Mouse (Mus musculus) bone marrow macrophage, adult 2 months (primary cell): Measurements from ENCODE around the gene Gm20388.

Experiments used
- CTCF ChIP-seq: IDR thresholded peaks from 2 replicates; pipeline ENCODE4 v1.5.1; 2012; ENCODE audit warnings: low read depth, mild to moderate bottlenecking, low read length, moderate library complexity
- POLR2A ChIP-seq: IDR thresholded peaks from 2 replicates; pipeline ENCODE4 v1.6.1; 2012; ENCODE audit warnings: mild to moderate bottlenecking, low read depth, low read length, borderline replicate concordance

GRCm38 (mm10) chr8:120980948-120981347 lies 1070.3 kb downstream of the Gm20388 start:
- TF ChIP-seq CTCF (no peak), POLR2A (no peak)
